ENCODE assay signal across 9 mouse cellular contexts in genomic region chr2:104750611-104751010, GRCm38 (mm10). TPM values are rescaled to one million over a fixed set of nuclear protein-coding genes. Genes with fewer than 3 reads are reported as not detected.
DNase-seq lines count a peak whose midpoint lies in the region; ATAC-seq lines count a peak whose summit lies in the region.
"Had no signal": no experiment of that assay in that cellular context is flagged by ENCODE, and none has a peak within 500 bp of the region (broad histone marks: within the 10 kb centered on the region; RNA-seq: fewer than 3 reads in every experiment).

No protein-coding gene starts in this region.

- H3K36me3 ChIP-seq in hindbrain, embryonic 11.5 days (ENCODE audit: control insufficient read depth, insufficient read depth, low read length) = no peaks in the 10 kb centered on the region
- H3K36me3 ChIP-seq in hindbrain, embryonic 12.5 days = peaks cover 4% of the 10 kb centered on the region; the same call in 1 of the 2 replicates
- no peaks in the 10 kb centered on the region for H3K36me3 ChIP-seq in intestine, embryonic 16.5 days (ENCODE audit: control insufficient read depth, insufficient read depth, low read length)

- 67% methylated on average over 3 of the region's 3 CpGs for WGBS in hindbrain, embryonic 11.5 days
- WGBS in hindbrain, embryonic 12.5 days = 55% methylated on average over 3 of the region's 3 CpGs
- WGBS in intestine, embryonic 16.5 days = 50% methylated on average over 3 of the region's 3 CpGs

- H3K4me2 ChIP-seq in hindbrain, embryonic 11.5 days (replicated peaks; ENCODE audit: low read depth, low read length) = no peak overlapping the region
- H3K4me2 ChIP-seq in hindbrain, embryonic 12.5 days (replicated peaks) = no peak overlapping the region
- H3K4me2 ChIP-seq in intestine, embryonic 16.5 days (ENCODE audit: low read depth, low read length) = no peak overlapping the region

- H3K9ac ChIP-seq in hindbrain, embryonic 11.5 days (ENCODE audit: low read depth, low read length) = no peak overlapping the region
- H3K9ac ChIP-seq in hindbrain, embryonic 12.5 days = no peak overlapping the region
- H3K9ac ChIP-seq in intestine, embryonic 16.5 days (ENCODE audit: low read depth, low read length) = no peak overlapping the region

- intact Hi-C loops in heart, postnatal 10 days (cut with DNase I) = no loop called here

- H3K4me3 ChIP-seq in hindbrain, embryonic 11.5 days (ENCODE audit: low read depth, low read length) = no peak overlapping the region
- H3K4me3 ChIP-seq in hindbrain, embryonic 12.5 days = no peak overlapping the region
- no peak overlapping the region for H3K4me3 ChIP-seq in intestine, embryonic 16.5 days (ENCODE audit: low read length)

- no peaks in the 10 kb centered on the region for H3K27me3 ChIP-seq in hindbrain, embryonic 11.5 days (ENCODE audit: control insufficient read depth, insufficient read depth, low read length)
- H3K27me3 ChIP-seq in hindbrain, embryonic 12.5 days = no peaks in the 10 kb centered on the region
- H3K27me3 ChIP-seq in intestine, embryonic 16.5 days (replicated peaks; ENCODE audit: control insufficient read depth, insufficient read depth, low read length) = no peaks in the 10 kb centered on the region

- DNase-seq in hindbrain, embryonic 11.5 days (ENCODE audit: low spot score) = peak; percentile 19
- DNase-seq in A20 (ENCODE audit: low read depth, low spot score) (peak; percentile 58), MEL-GATA-1-ER (ENCODE audit: extremely low read depth, low read depth) (peak; percentile 25)
- no peak for DNase-seq in right cerebral cortex, postnatal 14 days
- no peak for DNase-seq in layer of hippocampus, adult 9-11 months
- no peak for DNase-seq in heart, postnatal 10 days

- no peak overlapping the region for H3K27ac ChIP-seq in hindbrain, embryonic 11.5 days (ENCODE audit: low read depth, low read length)
- no peak overlapping the region for H3K27ac ChIP-seq in hindbrain, embryonic 12.5 days
- H3K27ac ChIP-seq in intestine, embryonic 16.5 days (ENCODE audit: low read length) = no peak overlapping the region

- no peaks in the 10 kb centered on the region for H3K4me1 ChIP-seq in hindbrain, embryonic 11.5 days (replicated peaks; ENCODE audit: control insufficient read depth, insufficient read depth, low read length)
- no peaks in the 10 kb centered on the region for H3K4me1 ChIP-seq in hindbrain, embryonic 12.5 days
- H3K4me1 ChIP-seq in intestine, embryonic 16.5 days (ENCODE audit: control insufficient read depth, insufficient read depth, low read length) = 0 out of 2 replicates have a peak, but pooled peaks cover 2% of the 10 kb centered on the region

- no peaks in the 10 kb centered on the region for H3K9me3 ChIP-seq in hindbrain, embryonic 11.5 days (ENCODE audit: control insufficient read depth, low read length)
- no peaks in the 10 kb centered on the region for H3K9me3 ChIP-seq in hindbrain, embryonic 12.5 days (replicated peaks)
- no peaks in the 10 kb centered on the region for H3K9me3 ChIP-seq in intestine, embryonic 16.5 days (ENCODE audit: control insufficient read depth, low read length)

- no peak for ATAC-seq in hindbrain, embryonic 11.5 days (ENCODE audit: low FRiP score)
- ATAC-seq in hindbrain, embryonic 12.5 days (ENCODE audit: low FRiP score) = no peak
- peak; percentile 44; the same call in 1 of the 2 replicates for ATAC-seq in intestine, embryonic 16.5 days

RNA-seq across cellular contexts. Expression of gene Depdc7, which starts 7.9 kb away (rescaled TPM):
- 2.4 TPM in 2 replicates for polyA plus RNA-seq in hindbrain, embryonic 11.5 days (2014; fragmentation: Nextera tagmentation; extraction: Ambion mirVana)
- polyA plus RNA-seq in hindbrain, embryonic 12.5 days (2016; fragmentation: Nextera tagmentation; extraction: Ambion mirVana) = 2.6 and 2.8 TPM in 2 replicates
- 44.7 and 46.7 TPM in 2 replicates for polyA plus RNA-seq in intestine, embryonic 16.5 days (2015; fragmentation: Nextera tagmentation; extraction: Ambion mirVana)
- 1 to 10 TPM in 1 of 2 experiments, under 1 TPM in 1; 0.89 to 1.5 TPM for total RNA-seq in heart, postnatal 10 days (2021)

RNA-seq across cellular contexts. Expression of gene Pin1rt1, which starts 34.4 kb away (rescaled TPM):
- not detected in 2 replicates for polyA plus RNA-seq in hindbrain, embryonic 11.5 days (2014; fragmentation: Nextera tagmentation; extraction: Ambion mirVana)
- 0.18 TPM in 1 of 2 replicates, not detected in the other for polyA plus RNA-seq in hindbrain, embryonic 12.5 days (2016; fragmentation: Nextera tagmentation; extraction: Ambion mirVana)
- not detected in 2 replicates for polyA plus RNA-seq in intestine, embryonic 16.5 days (2015; fragmentation: Nextera tagmentation; extraction: Ambion mirVana)
- not detected for total RNA-seq in heart, postnatal 10 days (2021)
- total RNA-seq: hematopoietic stem cell, adult 5-6 weeks had no signal

RNA-seq across cellular contexts. Expression of gene Tcp11l1, which starts 38.6 kb away (rescaled TPM):
- polyA plus RNA-seq in hindbrain, embryonic 11.5 days (2014; fragmentation: Nextera tagmentation; extraction: Ambion mirVana) = 68.5 and 69.5 TPM in 2 replicates
- polyA plus RNA-seq in hindbrain, embryonic 12.5 days (2016; fragmentation: Nextera tagmentation; extraction: Ambion mirVana) = 69.0 and 76.1 TPM in 2 replicates
- 21.8 and 24.5 TPM in 2 replicates for polyA plus RNA-seq in intestine, embryonic 16.5 days (2015; fragmentation: Nextera tagmentation; extraction: Ambion mirVana)
- 1 to 10 TPM; 6.2 to 8.5 TPM for total RNA-seq in heart, postnatal 10 days (2021)

Comparison
In these comparisons a context has a peak if more than half of its experiments do, and no peak if none do; other contexts are left out.
1. DNase-seq: peak in hindbrain, embryonic 11.5 days (single experiment), A20 (single experiment) and MEL-GATA-1-ER (single experiment); none in right cerebral cortex, postnatal 14 days (single experiment), layer of hippocampus, adult 9-11 months (single experiment) and heart, postnatal 10 days (0 of 2).
2. RNA of gene Depdc7, which starts 7.9 kb away (polyA plus RNA-seq): 44.7 to 46.7 TPM in intestine, embryonic 16.5 days; 2.6 to 2.8 TPM in hindbrain, embryonic 12.5 days and 2.4 TPM in hindbrain, embryonic 11.5 days; every median in the first group is over 10 times any median in the second.